21 mouse cellular contexts compared by ENCODE assay signal in the genomic region with DNA sequence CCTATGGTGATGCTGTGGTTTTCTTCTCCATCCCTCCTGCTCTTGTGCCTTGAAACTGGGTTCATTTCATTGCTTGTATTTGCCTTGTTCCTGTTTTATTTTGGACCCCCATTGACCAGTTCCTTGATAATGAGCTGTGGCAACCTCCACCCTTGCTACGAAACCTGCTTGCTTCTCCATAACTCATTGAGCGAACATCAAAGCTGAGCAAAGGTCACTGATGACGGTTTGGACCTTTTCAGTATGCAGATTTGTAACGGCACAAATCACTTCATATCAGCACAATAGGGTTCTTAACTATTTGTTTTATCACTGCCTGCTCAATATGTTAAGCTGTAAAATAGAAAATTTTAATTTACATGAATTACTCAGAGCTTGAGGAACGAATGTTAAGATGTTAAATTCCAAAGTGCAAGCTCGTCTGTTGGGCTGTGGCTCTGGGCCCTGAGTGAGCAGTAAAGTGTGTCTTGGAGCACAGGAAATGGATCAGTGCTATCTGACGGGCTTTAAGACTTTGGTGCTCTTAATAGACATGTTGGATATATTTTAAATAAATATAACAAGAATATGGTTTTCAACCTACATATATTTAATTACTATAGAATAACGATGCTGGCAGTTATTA.
A peak's percentile ranks its signal among the peaks of the same experiment; 100 is the strongest.
DNase-seq lines count a peak whose midpoint lies in the region; ATAC-seq lines count a peak whose summit lies in the region.
"Had no signal": no experiment of that assay in that cellular context is flagged by ENCODE, and none has a peak within 500 bp of the region (broad histone marks: within the 10 kb centered on the region; RNA-seq: fewer than 3 reads in every experiment).

No protein-coding gene starts in this region.

- no peak overlapping the region for H3K4me3 ChIP-seq in intestine, embryonic 16.5 days (ENCODE audit: low read length)
- no peak overlapping the region for H3K4me3 ChIP-seq in forebrain, embryonic 12.5 days (replicated peaks)
- H3K4me3 ChIP-seq in hindbrain, embryonic 11.5 days (ENCODE audit: low read depth, low read length): no peak overlapping the region
- H3K4me3 ChIP-seq: embryonic facial prominence, embryonic 15.5 days; erythroblast, embryonic 14.5 days; heart, adult 2 months; heart, embryonic 15.5 days had no signal

- no peaks in the 10 kb centered on the region for H3K27me3 ChIP-seq in intestine, embryonic 16.5 days (replicated peaks; ENCODE audit: control insufficient read depth, insufficient read depth, low read length)
- H3K27me3 ChIP-seq in forebrain, embryonic 12.5 days: no peaks in the 10 kb centered on the region
- no peaks in the 10 kb centered on the region for H3K27me3 ChIP-seq in hindbrain, embryonic 11.5 days (ENCODE audit: control insufficient read depth, insufficient read depth, low read length)
- H3K27me3 ChIP-seq: embryonic facial prominence, embryonic 15.5 days; heart, embryonic 15.5 days had no signal

- H3K9me3 ChIP-seq in intestine, embryonic 16.5 days (ENCODE audit: control insufficient read depth, low read length): no peaks in the 10 kb centered on the region
- H3K9me3 ChIP-seq in forebrain, embryonic 12.5 days: no peaks in the 10 kb centered on the region
- H3K9me3 ChIP-seq in hindbrain, embryonic 11.5 days (ENCODE audit: control insufficient read depth, low read length): no peaks in the 10 kb centered on the region
- H3K9me3 ChIP-seq: embryonic facial prominence, embryonic 15.5 days; heart, embryonic 15.5 days had no signal

- 66% methylated on average over 8 of the region's 8 CpGs for WGBS in intestine, embryonic 16.5 days
- WGBS in forebrain, embryonic 12.5 days: 73% methylated on average over 8 of the region's 8 CpGs
- 87% methylated on average over 8 of the region's 8 CpGs for WGBS in hindbrain, embryonic 11.5 days

- H3K36me3 ChIP-seq in intestine, embryonic 16.5 days (ENCODE audit: control insufficient read depth, insufficient read depth, low read length): no peaks in the 10 kb centered on the region
- 0 out of 2 replicates have a peak, but pooled peaks cover under 1% of the 10 kb centered on the region for H3K36me3 ChIP-seq in forebrain, embryonic 12.5 days (replicated peaks)
- no peaks in the 10 kb centered on the region for H3K36me3 ChIP-seq in hindbrain, embryonic 11.5 days (ENCODE audit: control insufficient read depth, insufficient read depth, low read length)
- H3K36me3 ChIP-seq: embryonic facial prominence, embryonic 15.5 days; heart, embryonic 15.5 days had no signal

- ATAC-seq in intestine, embryonic 16.5 days: peak; percentile 65
- no peak for ATAC-seq in forebrain, embryonic 12.5 days (ENCODE audit: low FRiP score)
- ATAC-seq in hindbrain, embryonic 11.5 days (ENCODE audit: low FRiP score): no peak
- ATAC-seq: forebrain, embryonic 16.5 days had no signal

- DNase-seq in adrenal gland, adult 2 months: peak; percentile 71
- DNase-seq in adrenal gland, postnatal 4 days (ENCODE audit: low spot score in 2 of 2): no peak
- DNase-seq in CD4-positive, CD25-positive, alpha-beta regulatory T cell, adult 2 months (ENCODE audit: low read depth, low spot score): peak; percentile 24
- DNase-seq in adrenal gland, postnatal 14 days: peak; percentile 43
- DNase-seq in testis, postnatal 14 days (ENCODE audit: low spot score): no peak
- no peak for DNase-seq in hindbrain, embryonic 11.5 days (ENCODE audit: low spot score)
- DNase-seq: cerebellum, adult 8-10 months; cerebellum, postnatal 14 days; embryo, embryonic 11 days; gastrocnemius, postnatal 10 days; heart, adult 2 months; heart, postnatal 14 days; kidney, adult 2 months had no signal

- no peak overlapping the region for H3K9ac ChIP-seq in intestine, embryonic 16.5 days (ENCODE audit: low read depth, low read length)
- no peak overlapping the region for H3K9ac ChIP-seq in forebrain, embryonic 12.5 days
- no peak overlapping the region for H3K9ac ChIP-seq in hindbrain, embryonic 11.5 days (ENCODE audit: low read depth, low read length)
- H3K9ac ChIP-seq: embryonic facial prominence, embryonic 15.5 days; heart, embryonic 15.5 days; hindbrain, embryonic 14.5 days had no signal

- H3K27ac ChIP-seq in intestine, embryonic 16.5 days (ENCODE audit: low read length): no peak overlapping the region
- no peak overlapping the region for H3K27ac ChIP-seq in forebrain, embryonic 12.5 days
- H3K27ac ChIP-seq in hindbrain, embryonic 11.5 days (ENCODE audit: low read depth, low read length): no peak overlapping the region
- H3K27ac ChIP-seq: embryonic facial prominence, embryonic 15.5 days; heart, adult 2 months; heart, embryonic 15.5 days; hindbrain, embryonic 14.5 days had no signal

- peaks cover 18% of the 10 kb centered on the region for H3K4me1 ChIP-seq in intestine, embryonic 16.5 days (ENCODE audit: control insufficient read depth, insufficient read depth, low read length)
- H3K4me1 ChIP-seq in forebrain, embryonic 12.5 days: no peaks in the 10 kb centered on the region
- H3K4me1 ChIP-seq in hindbrain, embryonic 11.5 days (replicated peaks; ENCODE audit: control insufficient read depth, insufficient read depth, low read length): no peaks in the 10 kb centered on the region
- H3K4me1 ChIP-seq: embryonic facial prominence, embryonic 15.5 days had no signal

- no peak overlapping the region for H3K4me2 ChIP-seq in intestine, embryonic 16.5 days (ENCODE audit: low read depth, low read length)
- H3K4me2 ChIP-seq in forebrain, embryonic 12.5 days: no peak overlapping the region
- H3K4me2 ChIP-seq in hindbrain, embryonic 11.5 days (replicated peaks; ENCODE audit: low read depth, low read length): no peak overlapping the region
- H3K4me2 ChIP-seq: embryonic facial prominence, embryonic 15.5 days; heart, embryonic 11.5 days; heart, embryonic 15.5 days; hindbrain, embryonic 14.5 days had no signal

Comparison
In these comparisons a context has a peak if more than half of its experiments do, and no peak if none do; other contexts are left out.
1. DNase-seq: peak in adrenal gland, adult 2 months (single experiment), CD4-positive, CD25-positive, alpha-beta regulatory T cell, adult 2 months (single experiment) and adrenal gland, postnatal 14 days (single experiment); none in adrenal gland, postnatal 4 days (0 of 2), testis, postnatal 14 days (single experiment) and hindbrain, embryonic 11.5 days (single experiment).